In the genomic region with DNA sequence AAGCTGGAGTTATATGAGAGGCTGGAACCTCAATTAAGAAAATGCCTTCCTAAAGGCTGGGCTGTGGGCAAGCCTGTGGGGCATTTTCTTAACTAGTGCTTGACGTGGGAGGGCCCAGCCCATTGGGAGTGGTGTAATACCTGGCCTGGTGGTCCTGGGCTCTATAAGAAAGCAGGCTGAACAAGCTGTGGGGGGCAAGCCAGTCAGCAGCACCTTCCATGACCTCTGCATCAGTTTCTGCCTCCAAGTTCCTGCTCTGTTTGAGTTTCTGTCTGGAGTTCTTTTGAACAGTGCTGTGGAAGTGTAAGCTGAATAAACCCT, we compare ENCODE assay signal across 18 mouse cellular contexts. TPM values are rescaled to one million over a fixed set of nuclear protein-coding genes. Genes with fewer than 3 reads are reported as not detected.
A peak's percentile ranks its signal among the peaks of the same experiment; 100 is the strongest.
DNase-seq lines count a peak whose midpoint lies in the region; ATAC-seq and TF ChIP-seq lines count a peak whose summit lies in the region.
"Had no signal": no experiment of that assay in that cellular context is flagged by ENCODE, and none has a peak within 500 bp of the region (broad histone marks: within the 10 kb centered on the region; RNA-seq: fewer than 3 reads in every experiment).

No protein-coding gene starts in this region.

- no peak for TF ChIP-seq CTCF in gastrocnemius, adult 2 months (IDR thresholded peaks at IDR 0.05)
- TF ChIP-seq CTCF in lung, embryonic 14.5 days (IDR thresholded peaks at IDR 0.05; ENCODE audit: low read depth) = no peak

- H3K4me1 ChIP-seq in hindbrain, embryonic 10.5 days (replicated peaks) = peaks cover 17% of the 10 kb centered on the region
- H3K4me1 ChIP-seq in hindbrain, embryonic 11.5 days (replicated peaks; ENCODE audit: control insufficient read depth, insufficient read depth, low read length) = no peaks in the 10 kb centered on the region
- peaks cover 4% of the 10 kb centered on the region for H3K4me1 ChIP-seq in lung, embryonic 14.5 days (ENCODE audit: insufficient read depth)
- peaks cover 37% of the 10 kb centered on the region for H3K4me1 ChIP-seq in limb, embryonic 15.5 days

- no peaks in the 10 kb centered on the region for H3K36me3 ChIP-seq in hindbrain, embryonic 10.5 days
- H3K36me3 ChIP-seq in hindbrain, embryonic 11.5 days (ENCODE audit: control insufficient read depth, insufficient read depth, low read length) = no peaks in the 10 kb centered on the region
- no peaks in the 10 kb centered on the region for H3K36me3 ChIP-seq in lung, embryonic 14.5 days (ENCODE audit: insufficient read depth)
- H3K36me3 ChIP-seq in limb, embryonic 15.5 days = no peaks in the 10 kb centered on the region
- H3K36me3 ChIP-seq: midbrain, embryonic 13.5 days had no signal

- peak; percentile 15 for DNase-seq in gastrocnemius, adult 2 months
- no peak for DNase-seq in gastrocnemius, adult 8-10 months (ENCODE audit: low spot score in 2 of 2)
- DNase-seq in hindbrain, embryonic 10.5 days (ENCODE audit: low spot score) = no peak
- DNase-seq in hindbrain, embryonic 11.5 days (ENCODE audit: low spot score) = no peak
- no peak for DNase-seq in lung, embryonic 14.5 days
- no peak for DNase-seq in lung, postnatal 36 days
- no peak for DNase-seq in urinary bladder, adult 2 months (ENCODE audit: low spot score)
- DNase-seq: adrenal gland, postnatal 36 days; cerebellum, postnatal 10 days; kidney, postnatal 36 days; left cerebral cortex, postnatal 4 days had no signal

- 18% methylated on average over 1 of the region's 1 CpGs for WGBS in hindbrain, embryonic 10.5 days
- 40% methylated on average over 1 of the region's 1 CpGs for WGBS in hindbrain, embryonic 11.5 days
- 11% methylated on average over 1 of the region's 1 CpGs for WGBS in lung, embryonic 14.5 days
- 13% methylated on average over 1 of the region's 1 CpGs for WGBS in limb, embryonic 15.5 days

- peaks cover 5% of the 10 kb centered on the region; the same call in 1 of the 2 replicates for H3K9me3 ChIP-seq in hindbrain, embryonic 10.5 days
- H3K9me3 ChIP-seq in hindbrain, embryonic 11.5 days (ENCODE audit: control insufficient read depth, low read length) = peaks cover 3% of the 10 kb centered on the region; the same call in 1 of the 2 replicates
- H3K9me3 ChIP-seq in lung, embryonic 14.5 days (ENCODE audit: low read depth, low read length) = peaks cover 4% of the 10 kb centered on the region; the same call in 1 of the 2 replicates
- H3K9me3 ChIP-seq in limb, embryonic 15.5 days = no peaks in the 10 kb centered on the region
- H3K9me3 ChIP-seq: midbrain, embryonic 13.5 days had no signal

- H3K27ac ChIP-seq in gastrocnemius, adult 2 months = peak overlapping the region; percentile 81
- peak overlapping the region; percentile 41; the same call in 1 of the 2 replicates for H3K27ac ChIP-seq in hindbrain, embryonic 10.5 days
- no peak overlapping the region for H3K27ac ChIP-seq in hindbrain, embryonic 11.5 days (ENCODE audit: low read depth, low read length)
- peak overlapping the region; percentile 3; the same call in 1 of the 2 replicates for H3K27ac ChIP-seq in lung, embryonic 14.5 days (ENCODE audit: low read depth)
- H3K27ac ChIP-seq in limb, embryonic 15.5 days = peak overlapping the region; percentile 59
- H3K27ac ChIP-seq: midbrain, embryonic 13.5 days had no signal

- intact Hi-C loops in gastrocnemius, adult 2 months (cut with DNase I) = no loop called here

- H3K27me3 ChIP-seq in hindbrain, embryonic 10.5 days (ENCODE audit: insufficient read depth, poor library complexity, severe bottlenecking) = no peaks in the 10 kb centered on the region
- H3K27me3 ChIP-seq in hindbrain, embryonic 11.5 days (ENCODE audit: control insufficient read depth, insufficient read depth, low read length) = no peaks in the 10 kb centered on the region
- no peaks in the 10 kb centered on the region for H3K27me3 ChIP-seq in lung, embryonic 14.5 days (ENCODE audit: insufficient read depth, low read length)
- H3K27me3 ChIP-seq in limb, embryonic 15.5 days = no peaks in the 10 kb centered on the region
- H3K27me3 ChIP-seq: CH12.LX; midbrain, embryonic 13.5 days had no signal

- no peak overlapping the region for H3K9ac ChIP-seq in hindbrain, embryonic 11.5 days (ENCODE audit: low read depth, low read length)
- no peak overlapping the region for H3K9ac ChIP-seq in lung, embryonic 14.5 days
- H3K9ac ChIP-seq in limb, embryonic 15.5 days = no peak overlapping the region
- H3K9ac ChIP-seq: midbrain, embryonic 13.5 days had no signal

- peak overlapping the region; percentile 32; the same call in 1 of the 2 replicates for H3K4me3 ChIP-seq in gastrocnemius, adult 2 months
- H3K4me3 ChIP-seq in hindbrain, embryonic 10.5 days = no peak overlapping the region
- H3K4me3 ChIP-seq in hindbrain, embryonic 11.5 days (ENCODE audit: low read depth, low read length) = no peak overlapping the region
- H3K4me3 ChIP-seq in lung, embryonic 14.5 days (ENCODE audit: low read depth, low read length) = no peak overlapping the region
- H3K4me3 ChIP-seq in limb, embryonic 15.5 days = no peak overlapping the region
- H3K4me3 ChIP-seq: midbrain, embryonic 13.5 days had no signal

- ATAC-seq in hindbrain, embryonic 11.5 days (ENCODE audit: low FRiP score) = no peak
- ATAC-seq in lung, embryonic 14.5 days (ENCODE audit: insufficient read depth) = no peak
- no peak for ATAC-seq in limb, embryonic 15.5 days (ENCODE audit: insufficient number of reproducible peaks, low FRiP score, low TSS enrichment, low read depth)
- ATAC-seq: forebrain, embryonic 16.5 days; inflammation-experienced regulatory T-cells, adult 6 months; midbrain, embryonic 13.5 days had no signal

- H3K4me2 ChIP-seq in hindbrain, embryonic 11.5 days (replicated peaks; ENCODE audit: low read depth, low read length) = no peak overlapping the region
- H3K4me2 ChIP-seq in lung, embryonic 14.5 days = no peak overlapping the region
- H3K4me2 ChIP-seq in limb, embryonic 15.5 days = no peak overlapping the region
- H3K4me2 ChIP-seq: midbrain, embryonic 13.5 days had no signal

RNA-seq across cellular contexts. Expression of gene Smtn, which starts 5.8 kb away (rescaled TPM):
- total RNA-seq in gastrocnemius, adult 2 months (2021) = 100 to 1,000 TPM in 1 of 2 experiments, 10 to 100 TPM in 1; 70.3 to 119 TPM
- 10 to 100 TPM; 64.6 to 81.5 (median 69.0) TPM for total RNA-seq in gastrocnemius, adult 8-10 months (2022)
- polyA plus RNA-seq in hindbrain, embryonic 10.5 days (2016; fragmentation: Nextera tagmentation; extraction: Ambion mirVana) = 43.2 and 46.1 TPM in 2 replicates
- 27.0 and 27.5 TPM in 2 replicates for polyA plus RNA-seq in hindbrain, embryonic 11.5 days (2014; fragmentation: Nextera tagmentation; extraction: Ambion mirVana)
- 103 and 108 TPM in 2 replicates for polyA plus RNA-seq in lung, embryonic 14.5 days (2014; fragmentation: Nextera tagmentation; extraction: Ambion mirVana)
- polyA plus RNA-seq in limb, embryonic 15.5 days (2015; fragmentation: Nextera tagmentation; extraction: Ambion mirVana) = 81.7 and 136 TPM in 2 replicates
- polyA plus RNA-seq in urinary bladder, adult 2 months (2012; rRNA removed) = 371 and 680 TPM in 2 replicates

RNA-seq across cellular contexts. Expression of gene Selenom, which starts 31.7 kb away (rescaled TPM):
- total RNA-seq in gastrocnemius, adult 2 months (2021) = 10 to 100 TPM; 11.6 to 17.5 TPM
- total RNA-seq in gastrocnemius, adult 8-10 months (2022) = 10 to 100 TPM in 2 of 4 experiments, 1 to 10 TPM in 2; 8.9 to 17.6 (median 13.5) TPM
- 60.3 and 73.5 TPM in 2 replicates for polyA plus RNA-seq in hindbrain, embryonic 10.5 days (2016; fragmentation: Nextera tagmentation; extraction: Ambion mirVana)
- polyA plus RNA-seq in hindbrain, embryonic 11.5 days (2014; fragmentation: Nextera tagmentation; extraction: Ambion mirVana) = 66.5 and 67.4 TPM in 2 replicates
- polyA plus RNA-seq in lung, embryonic 14.5 days (2014; fragmentation: Nextera tagmentation; extraction: Ambion mirVana) = 100 and 110 TPM in 2 replicates
- 215 and 226 TPM in 2 replicates for polyA plus RNA-seq in limb, embryonic 15.5 days (2015; fragmentation: Nextera tagmentation; extraction: Ambion mirVana)
- polyA plus RNA-seq in urinary bladder, adult 2 months (2012; rRNA removed) = 321 and 348 TPM in 2 replicates

RNA-seq across cellular contexts. Expression of gene Inpp5j, which starts 41.6 kb away (rescaled TPM):
- 1 to 10 TPM; 2.3 to 5.7 TPM for total RNA-seq in gastrocnemius, adult 2 months (2021)
- total RNA-seq in gastrocnemius, adult 8-10 months (2022) = 1 to 10 TPM; 1.3 to 2.4 (median 1.7) TPM
- 0.21 and 0.37 TPM in 2 replicates for polyA plus RNA-seq in hindbrain, embryonic 10.5 days (2016; fragmentation: Nextera tagmentation; extraction: Ambion mirVana)
- 0.09 and 0.29 TPM in 2 replicates for polyA plus RNA-seq in hindbrain, embryonic 11.5 days (2014; fragmentation: Nextera tagmentation; extraction: Ambion mirVana)
- 1.2 and 1.5 TPM in 2 replicates for polyA plus RNA-seq in lung, embryonic 14.5 days (2014; fragmentation: Nextera tagmentation; extraction: Ambion mirVana)
- 0.65 and 0.79 TPM in 2 replicates for polyA plus RNA-seq in limb, embryonic 15.5 days (2015; fragmentation: Nextera tagmentation; extraction: Ambion mirVana)
- polyA plus RNA-seq in urinary bladder, adult 2 months (2012; rRNA removed) = 0.70 and 1.5 TPM in 2 replicates
- total RNA-seq: CH12.LX; hematopoietic stem cell, adult 5-6 weeks had no signal
- polyA plus RNA-seq: inflammation-experienced regulatory T-cells, adult 6 months had no signal

RNA-seq across cellular contexts. Expression of gene Pla2g3, which starts 58.1 kb away (rescaled TPM):
- not detected for total RNA-seq in gastrocnemius, adult 2 months (2021)
- not detected for total RNA-seq in gastrocnemius, adult 8-10 months (2022)
- 0.99 and 1.5 TPM in 2 replicates for polyA plus RNA-seq in hindbrain, embryonic 10.5 days (2016; fragmentation: Nextera tagmentation; extraction: Ambion mirVana)
- 0.60 and 0.86 TPM in 2 replicates for polyA plus RNA-seq in hindbrain, embryonic 11.5 days (2014; fragmentation: Nextera tagmentation; extraction: Ambion mirVana)
- 0.46 and 0.47 TPM in 2 replicates for polyA plus RNA-seq in lung, embryonic 14.5 days (2014; fragmentation: Nextera tagmentation; extraction: Ambion mirVana)
- 1.6 and 2.3 TPM in 2 replicates for polyA plus RNA-seq in limb, embryonic 15.5 days (2015; fragmentation: Nextera tagmentation; extraction: Ambion mirVana)
- polyA plus RNA-seq in urinary bladder, adult 2 months (2012; rRNA removed) = 0.66 and 0.74 TPM in 2 replicates
- total RNA-seq: CH12.LX; gastrocnemius, adult 18-20 months; hematopoietic stem cell, adult 5-6 weeks had no signal
